ENCODE assay signal across 12 mouse cellular contexts in genomic region chr8:122191054-122191376, GRCm38 (mm10).
A peak's percentile ranks its signal among the peaks of the same experiment; 100 is the strongest.
DNase-seq lines count a peak whose midpoint lies in the region; ATAC-seq and TF ChIP-seq lines count a peak whose summit lies in the region.
"Had no signal": no experiment of that assay in that cellular context is flagged by ENCODE, and none has a peak within 500 bp of the region (broad histone marks: within the 10 kb centered on the region; RNA-seq: fewer than 3 reads in every experiment).

No protein-coding gene starts in this region.

- no peak for DNase-seq in forebrain, embryonic 11.5 days (ENCODE audit: low spot score)
- DNase-seq in limb, embryonic 11.5 days (ENCODE audit: low spot score), result no peak
- DNase-seq in kidney, postnatal 36 days, result no peak
- DNase-seq in kidney, adult 8-10 months, result no peak
- DNase-seq: cerebellum, adult 11-12 months; kidney, adult 11 months had no signal

- TF ChIP-seq CTCF in ES-Bruce4 (IDR thresholded peaks at IDR 0.05; ENCODE audit: low read depth, low read length), result no peak

- WGBS in forebrain, embryonic 12.5 days, result 84% methylated on average over 8 of the region's 8 CpGs
- 82% methylated on average over 8 of the region's 8 CpGs for WGBS in forebrain, embryonic 11.5 days
- WGBS in heart, embryonic 15.5 days, result 58% methylated on average over 8 of the region's 8 CpGs
- 71% methylated on average over 8 of the region's 8 CpGs for WGBS in heart, embryonic 12.5 days
- 48% methylated on average over 8 of the region's 8 CpGs for WGBS in limb, embryonic 11.5 days

- TF ChIP-seq EP300 in ES-Bruce4 (IDR thresholded peaks at IDR 0.05; ENCODE audit: insufficient read depth, low read depth, low read length), result no peak

- no peak for ATAC-seq in forebrain, embryonic 12.5 days (ENCODE audit: low FRiP score)
- no peak for ATAC-seq in forebrain, embryonic 11.5 days (replicated peaks; ENCODE audit: low FRiP score)
- no peak for ATAC-seq in heart, embryonic 15.5 days (replicated peaks; ENCODE audit: insufficient number of reproducible peaks, insufficient read depth, low FRiP score, low read depth)
- no peak for ATAC-seq in heart, embryonic 12.5 days (ENCODE audit: insufficient number of reproducible peaks, low FRiP score)
- no peak for ATAC-seq in limb, embryonic 11.5 days (ENCODE audit: insufficient number of reproducible peaks, low FRiP score, low TSS enrichment, low read depth)

- H3K4me3 ChIP-seq in forebrain, embryonic 12.5 days (replicated peaks), result no peak overlapping the region
- H3K4me3 ChIP-seq in forebrain, embryonic 11.5 days (ENCODE audit: low read depth, low read length), result no peak overlapping the region
- H3K4me3 ChIP-seq in heart, embryonic 15.5 days, result no peak overlapping the region
- no peak overlapping the region for H3K4me3 ChIP-seq in heart, embryonic 12.5 days
- peak overlapping the region; percentile 14; the same call in 1 of the 2 replicates for H3K4me3 ChIP-seq in ES-Bruce4 (ENCODE audit: low read depth, low read length)
- H3K4me3 ChIP-seq in limb, embryonic 11.5 days (ENCODE audit: low read depth, low read length), result no peak overlapping the region
- H3K4me3 ChIP-seq: embryonic facial prominence, embryonic 15.5 days had no signal

- H3K4me1 ChIP-seq in forebrain, embryonic 12.5 days, result peaks cover 11% of the 10 kb centered on the region; the same call in 1 of the 2 replicates
- 0 out of 2 replicates have a peak, but pooled peaks cover 2% of the 10 kb centered on the region for H3K4me1 ChIP-seq in forebrain, embryonic 11.5 days (replicated peaks; ENCODE audit: control insufficient read depth, insufficient read depth, low read length)
- peaks cover 43% of the 10 kb centered on the region for H3K4me1 ChIP-seq in heart, embryonic 15.5 days (replicated peaks)
- peaks cover 42% of the 10 kb centered on the region for H3K4me1 ChIP-seq in heart, embryonic 12.5 days (replicated peaks)
- H3K4me1 ChIP-seq in ES-Bruce4 (ENCODE audit: control insufficient read depth, insufficient read depth, low read length), result no peaks in the 10 kb centered on the region
- H3K4me1 ChIP-seq in limb, embryonic 11.5 days (ENCODE audit: control insufficient read depth, insufficient read depth, low read length), result peaks cover 14% of the 10 kb centered on the region; the same call in 1 of the 2 replicates

- H3K36me3 ChIP-seq in forebrain, embryonic 12.5 days (replicated peaks), result no peaks in the 10 kb centered on the region
- no peaks in the 10 kb centered on the region for H3K36me3 ChIP-seq in forebrain, embryonic 11.5 days (ENCODE audit: control insufficient read depth, insufficient read depth, low read length)
- H3K36me3 ChIP-seq in heart, embryonic 15.5 days, result no peaks in the 10 kb centered on the region
- H3K36me3 ChIP-seq in heart, embryonic 12.5 days, result no peaks in the 10 kb centered on the region
- H3K36me3 ChIP-seq in ES-Bruce4 (ENCODE audit: control insufficient read depth, insufficient read depth, low read length, poor library complexity, severe bottlenecking), result no peaks in the 10 kb centered on the region
- no peaks in the 10 kb centered on the region for H3K36me3 ChIP-seq in limb, embryonic 11.5 days (ENCODE audit: control insufficient read depth, insufficient read depth, low read length)
- H3K36me3 ChIP-seq: embryonic facial prominence, embryonic 15.5 days had no signal

- no peak overlapping the region for H3K9ac ChIP-seq in forebrain, embryonic 12.5 days
- H3K9ac ChIP-seq in forebrain, embryonic 11.5 days (ENCODE audit: low read length), result no peak overlapping the region
- no peak overlapping the region for H3K9ac ChIP-seq in heart, embryonic 15.5 days
- H3K9ac ChIP-seq in heart, embryonic 12.5 days, result no peak overlapping the region
- H3K9ac ChIP-seq in ES-Bruce4 (ENCODE audit: low read depth, poor library complexity, severe bottlenecking), result no peak overlapping the region
- H3K9ac ChIP-seq in limb, embryonic 11.5 days (ENCODE audit: low read length), result peak overlapping the region; percentile 8; the same call in 1 of the 2 replicates
- H3K9ac ChIP-seq: embryonic facial prominence, embryonic 15.5 days; liver, embryonic 14.5 days had no signal

- no peak overlapping the region for H3K4me2 ChIP-seq in forebrain, embryonic 12.5 days
- H3K4me2 ChIP-seq in forebrain, embryonic 11.5 days (ENCODE audit: low read depth, low read length, severe bottlenecking), result no peak overlapping the region
- H3K4me2 ChIP-seq in heart, embryonic 15.5 days, result no peak overlapping the region
- H3K4me2 ChIP-seq in heart, embryonic 12.5 days, result no peak overlapping the region
- no peak overlapping the region for H3K4me2 ChIP-seq in limb, embryonic 11.5 days (ENCODE audit: low read depth, severe bottlenecking)
- H3K4me2 ChIP-seq: embryonic facial prominence, embryonic 15.5 days had no signal

- peak overlapping the region; percentile 65 for H3K27ac ChIP-seq in forebrain, embryonic 12.5 days
- H3K27ac ChIP-seq in forebrain, embryonic 11.5 days (ENCODE audit: low read depth, low read length), result no peak overlapping the region
- peak overlapping the region; percentile 9; the same call in 1 of the 2 replicates for H3K27ac ChIP-seq in heart, embryonic 15.5 days
- no peak overlapping the region for H3K27ac ChIP-seq in heart, embryonic 12.5 days (ENCODE audit: poor library complexity, severe bottlenecking)
- no peak overlapping the region for H3K27ac ChIP-seq in ES-Bruce4 (ENCODE audit: insufficient read depth, low read length)
- H3K27ac ChIP-seq in limb, embryonic 11.5 days (replicated peaks; ENCODE audit: low read depth, low read length), result no peak overlapping the region
- H3K27ac ChIP-seq: embryonic facial prominence, embryonic 15.5 days; liver, embryonic 14.5 days had no signal

- H3K9me3 ChIP-seq in forebrain, embryonic 12.5 days, result no peaks in the 10 kb centered on the region
- no peaks in the 10 kb centered on the region for H3K9me3 ChIP-seq in forebrain, embryonic 11.5 days (ENCODE audit: control insufficient read depth, low read length)
- H3K9me3 ChIP-seq in heart, embryonic 15.5 days (replicated peaks), result no peaks in the 10 kb centered on the region
- no peaks in the 10 kb centered on the region; the same call in 1 of the 2 replicates for H3K9me3 ChIP-seq in heart, embryonic 12.5 days (replicated peaks)
- H3K9me3 ChIP-seq in ES-Bruce4 (replicated peaks; ENCODE audit: control insufficient read depth, insufficient read depth, low read length, poor library complexity, severe bottlenecking), result no peaks in the 10 kb centered on the region
- H3K9me3 ChIP-seq in limb, embryonic 11.5 days (ENCODE audit: control insufficient read depth, low read length), result no peaks in the 10 kb centered on the region
- H3K9me3 ChIP-seq: embryonic facial prominence, embryonic 15.5 days had no signal

- TF ChIP-seq POLR2A in ES-Bruce4 (IDR thresholded peaks at IDR 0.05; ENCODE audit: insufficient read depth, low read length), result no peak

- H3K27me3 ChIP-seq in forebrain, embryonic 12.5 days, result no peaks in the 10 kb centered on the region
- no peaks in the 10 kb centered on the region for H3K27me3 ChIP-seq in forebrain, embryonic 11.5 days (ENCODE audit: control insufficient read depth, insufficient read depth, low read length)
- H3K27me3 ChIP-seq in heart, embryonic 15.5 days, result no peaks in the 10 kb centered on the region
- H3K27me3 ChIP-seq in heart, embryonic 12.5 days (replicated peaks), result 0 out of 2 replicates have a peak, but pooled peaks cover 4% of the 10 kb centered on the region
- H3K27me3 ChIP-seq in ES-Bruce4 (ENCODE audit: control insufficient read depth, insufficient read depth, low read length, poor library complexity, severe bottlenecking), result no peaks in the 10 kb centered on the region
- no peaks in the 10 kb centered on the region for H3K27me3 ChIP-seq in limb, embryonic 11.5 days (ENCODE audit: control insufficient read depth, insufficient read depth, low read length)
- H3K27me3 ChIP-seq: embryonic facial prominence, embryonic 15.5 days had no signal

Comparison
In these comparisons a context has a peak if more than half of its experiments do, and no peak if none do; other contexts are left out.
1. H3K27ac ChIP-seq: peak in forebrain, embryonic 12.5 days (single experiment) and heart, embryonic 15.5 days (single experiment); none in forebrain, embryonic 11.5 days (single experiment), heart, embryonic 12.5 days (single experiment), ES-Bruce4 (single experiment) and limb, embryonic 11.5 days (single experiment).